Mouse (Mus musculus) cerebellum, adult 11-12 months (tissue): ENCODE data around the gene Olfr138.

ENCODE experiments used
- DNase-seq: peaks from one replicate; pipeline ENCODE4 v3.0.0; 2022

Gene Olfr138

DNA sequence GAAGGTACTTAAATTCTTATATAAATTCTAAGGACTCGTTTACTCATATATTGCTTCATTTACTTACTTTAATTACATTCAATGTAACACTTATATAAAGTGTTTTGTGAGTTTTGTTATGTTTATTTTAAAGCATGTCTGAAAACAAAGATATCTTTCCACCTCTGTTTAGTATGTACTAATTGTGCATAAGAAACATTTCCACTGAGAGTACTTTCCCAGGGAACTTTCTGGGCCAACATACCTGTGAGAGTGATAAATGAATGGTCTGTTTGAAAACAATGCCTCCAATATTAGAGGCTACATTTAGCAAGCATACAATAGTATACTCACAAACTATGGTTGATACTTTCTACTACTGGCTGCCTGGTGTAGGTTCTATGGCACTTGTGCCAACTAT, at the start of gene Olfr138:
Gene Olfr138, plus strand, starts transcription at position 301 of the 400 bp plus-strand sequence.
- DNase-seq, result no peak

DNA sequence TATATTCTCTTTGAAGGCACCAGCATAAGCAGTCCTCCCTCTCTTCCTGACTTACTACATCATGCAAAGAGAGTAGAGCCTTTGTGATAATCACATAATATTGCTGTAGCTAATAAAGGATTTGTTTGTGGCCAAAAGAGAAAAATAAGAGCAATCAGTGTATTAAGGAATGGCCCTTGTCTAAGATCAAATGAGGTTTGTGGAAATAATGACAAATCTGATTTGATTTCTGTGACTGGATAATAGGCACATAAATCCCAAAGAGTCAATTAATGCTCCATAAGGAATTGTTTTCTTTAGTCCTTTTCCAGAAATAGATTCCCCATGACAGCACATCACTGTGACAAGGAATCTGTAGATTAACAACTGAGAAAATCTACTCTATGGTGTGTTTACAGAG, 46.6 kb downstream of the Olfr138 start, which contains the start of gene Olfr137:
Gene Olfr137, minus strand, starts transcription at position 101 of the 400 bp plus-strand sequence.
- no peak for DNase-seq
